27 mouse cellular contexts compared by ENCODE assay signal in genomic region chr9:118663938-118664337, GRCm38 (mm10). TPM values are rescaled to one million over a fixed set of nuclear protein-coding genes. Genes with fewer than 3 reads are reported as not detected.
DNase-seq lines count a peak whose midpoint lies in the region; ATAC-seq lines count a peak whose summit lies in the region.
"Had no signal": no experiment of that assay in that cellular context is flagged by ENCODE, and none has a peak within 500 bp of the region (broad histone marks: within the 10 kb centered on the region; RNA-seq: fewer than 3 reads in every experiment).

No protein-coding gene starts in this region.

- H3K9ac ChIP-seq in heart, embryonic 12.5 days, result no peak overlapping the region
- no peak overlapping the region for H3K9ac ChIP-seq in hindbrain, embryonic 12.5 days
- H3K9ac ChIP-seq in hindbrain, embryonic 14.5 days, result no peak overlapping the region
- H3K9ac ChIP-seq in forebrain, embryonic 14.5 days (ENCODE audit: low read length), result no peak overlapping the region
- H3K9ac ChIP-seq: embryonic facial prominence, embryonic 13.5 days; forebrain, embryonic 12.5 days; heart, embryonic 13.5 days had no signal

- DNase-seq in heart, embryonic 10.5 days (ENCODE audit: low spot score), result no peak
- DNase-seq in hindbrain, embryonic 14.5 days (ENCODE audit: low spot score), result no peak
- DNase-seq in ZHBTc4 (ENCODE audit: low read depth, low spot score), result peak; percentile 63
- DNase-seq in gastrocnemius, adult 8-10 months (ENCODE audit: low spot score in 2 of 2), result no peak
- DNase-seq in forebrain, embryonic 14.5 days (ENCODE audit: low spot score), result no peak
- no peak for DNase-seq in layer of hippocampus, postnatal 36 days
- DNase-seq: adrenal gland, adult 8-10 months; adrenal gland, postnatal 25 days; cerebellum, adult 11-12 months; cerebellum, adult 8-10 months; cerebellum, postnatal 10 days; cerebellum, postnatal 36 days; embryo, embryonic 11 days; gastrocnemius, postnatal 14 days; heart, adult 11 months; heart, postnatal 14 days; heart, postnatal 4 days; kidney, adult 2 months had no signal

- H3K4me1 ChIP-seq in heart, embryonic 10.5 days, result peaks cover 26% of the 10 kb centered on the region
- peaks cover 18% of the 10 kb centered on the region for H3K4me1 ChIP-seq in heart, embryonic 12.5 days (replicated peaks)
- H3K4me1 ChIP-seq in hindbrain, embryonic 12.5 days, result peaks cover 9% of the 10 kb centered on the region
- H3K4me1 ChIP-seq in hindbrain, embryonic 14.5 days (replicated peaks; ENCODE audit: control insufficient read depth, insufficient read depth, low read length), result no peaks in the 10 kb centered on the region
- H3K4me1 ChIP-seq in forebrain, embryonic 14.5 days (ENCODE audit: control insufficient read depth, insufficient read depth, low read length), result no peaks in the 10 kb centered on the region
- H3K4me1 ChIP-seq: embryonic facial prominence, embryonic 13.5 days; forebrain, embryonic 12.5 days had no signal

- H3K4me3 ChIP-seq in heart, embryonic 10.5 days, result no peak overlapping the region
- H3K4me3 ChIP-seq in heart, embryonic 12.5 days, result no peak overlapping the region
- H3K4me3 ChIP-seq in hindbrain, embryonic 12.5 days, result no peak overlapping the region
- no peak overlapping the region for H3K4me3 ChIP-seq in hindbrain, embryonic 14.5 days (replicated peaks; ENCODE audit: low read length)
- no peak overlapping the region for H3K4me3 ChIP-seq in forebrain, embryonic 14.5 days (ENCODE audit: low read depth, low read length)
- H3K4me3 ChIP-seq: embryonic facial prominence, embryonic 10.5 days; embryonic facial prominence, embryonic 13.5 days; erythroblast, embryonic 14.5 days; forebrain, embryonic 12.5 days; heart, embryonic 13.5 days had no signal

- H3K9me3 ChIP-seq in heart, embryonic 10.5 days, result no peaks in the 10 kb centered on the region
- H3K9me3 ChIP-seq in heart, embryonic 12.5 days (replicated peaks), result peaks cover 6% of the 10 kb centered on the region
- no peaks in the 10 kb centered on the region for H3K9me3 ChIP-seq in hindbrain, embryonic 12.5 days (replicated peaks)
- no peaks in the 10 kb centered on the region for H3K9me3 ChIP-seq in hindbrain, embryonic 14.5 days (ENCODE audit: control insufficient read depth, low read length)
- no peaks in the 10 kb centered on the region for H3K9me3 ChIP-seq in forebrain, embryonic 14.5 days (replicated peaks; ENCODE audit: control insufficient read depth, low read length)
- H3K9me3 ChIP-seq: embryonic facial prominence, embryonic 10.5 days; embryonic facial prominence, embryonic 13.5 days; forebrain, embryonic 12.5 days had no signal

- no peak for ATAC-seq in heart, embryonic 12.5 days (ENCODE audit: insufficient number of reproducible peaks, low FRiP score)
- 0 out of 2 replicates have a peak, but pooled peaks have one; percentile 26 for ATAC-seq in hindbrain, embryonic 12.5 days (ENCODE audit: low FRiP score)
- ATAC-seq in hindbrain, embryonic 14.5 days (ENCODE audit: low FRiP score), result no peak
- no peak for ATAC-seq in forebrain, embryonic 14.5 days
- ATAC-seq: forebrain, embryonic 16.5 days; intestine, postnatal 0 days had no signal

- peaks cover 51% of the 10 kb centered on the region for H3K36me3 ChIP-seq in heart, embryonic 10.5 days
- peaks cover 54% of the 10 kb centered on the region for H3K36me3 ChIP-seq in heart, embryonic 12.5 days
- no peaks in the 10 kb centered on the region for H3K36me3 ChIP-seq in hindbrain, embryonic 12.5 days
- no peaks in the 10 kb centered on the region for H3K36me3 ChIP-seq in hindbrain, embryonic 14.5 days (replicated peaks; ENCODE audit: control insufficient read depth, insufficient read depth)
- H3K36me3 ChIP-seq in forebrain, embryonic 14.5 days (ENCODE audit: control insufficient read depth, insufficient read depth, low read length), result no peaks in the 10 kb centered on the region
- H3K36me3 ChIP-seq: forebrain, embryonic 12.5 days had no signal

- H3K4me2 ChIP-seq in heart, embryonic 12.5 days, result no peak overlapping the region
- H3K4me2 ChIP-seq in hindbrain, embryonic 12.5 days (replicated peaks), result no peak overlapping the region
- no peak overlapping the region for H3K4me2 ChIP-seq in hindbrain, embryonic 14.5 days (replicated peaks)
- H3K4me2 ChIP-seq in forebrain, embryonic 14.5 days (ENCODE audit: low read length), result no peak overlapping the region
- H3K4me2 ChIP-seq: embryonic facial prominence, embryonic 13.5 days; forebrain, embryonic 12.5 days; heart, embryonic 13.5 days had no signal

- peak overlapping the region; percentile 29; the same call in 1 of the 2 replicates for H3K27ac ChIP-seq in heart, embryonic 10.5 days
- no peak overlapping the region for H3K27ac ChIP-seq in heart, embryonic 12.5 days (ENCODE audit: poor library complexity, severe bottlenecking)
- H3K27ac ChIP-seq in hindbrain, embryonic 12.5 days, result no peak overlapping the region
- no peak overlapping the region for H3K27ac ChIP-seq in hindbrain, embryonic 14.5 days
- no peak overlapping the region for H3K27ac ChIP-seq in forebrain, embryonic 14.5 days (ENCODE audit: low read depth, low read length)
- H3K27ac ChIP-seq: embryonic facial prominence, embryonic 10.5 days; embryonic facial prominence, embryonic 13.5 days; forebrain, embryonic 12.5 days; heart, embryonic 13.5 days had no signal

- H3K27me3 ChIP-seq in heart, embryonic 10.5 days (ENCODE audit: insufficient read depth, poor library complexity, severe bottlenecking), result no peaks in the 10 kb centered on the region
- H3K27me3 ChIP-seq in heart, embryonic 12.5 days (replicated peaks), result 0 out of 2 replicates have a peak, but pooled peaks cover 6% of the 10 kb centered on the region
- H3K27me3 ChIP-seq in hindbrain, embryonic 12.5 days, result no peaks in the 10 kb centered on the region
- H3K27me3 ChIP-seq in hindbrain, embryonic 14.5 days (ENCODE audit: control insufficient read depth, insufficient read depth, low read length), result no peaks in the 10 kb centered on the region
- H3K27me3 ChIP-seq in forebrain, embryonic 14.5 days (replicated peaks; ENCODE audit: control insufficient read depth, insufficient read depth, low read length), result no peaks in the 10 kb centered on the region
- H3K27me3 ChIP-seq: embryonic facial prominence, embryonic 13.5 days; forebrain, embryonic 12.5 days; heart, embryonic 13.5 days had no signal

- WGBS in heart, embryonic 10.5 days, result 76% methylated on average over 6 of the region's 6 CpGs
- 76% methylated on average over 6 of the region's 6 CpGs for WGBS in heart, embryonic 12.5 days
- WGBS in hindbrain, embryonic 12.5 days, result 57% methylated on average over 6 of the region's 6 CpGs
- 43% methylated on average over 6 of the region's 6 CpGs for WGBS in hindbrain, embryonic 14.5 days
- WGBS in forebrain, embryonic 14.5 days, result 75% methylated on average over 6 of the region's 6 CpGs

RNA-seq across cellular contexts. Expression of gene Itga9, which starts 57.4 kb away (rescaled TPM):
- 8.3 and 8.9 TPM in 2 replicates for polyA plus RNA-seq in heart, embryonic 10.5 days (2016; fragmentation: Nextera tagmentation; extraction: Ambion mirVana)
- polyA plus RNA-seq in heart, embryonic 12.5 days (2016; fragmentation: Nextera tagmentation; extraction: Ambion mirVana), result 20.2 and 21.0 TPM in 2 replicates
- polyA plus RNA-seq in hindbrain, embryonic 12.5 days (2016; fragmentation: Nextera tagmentation; extraction: Ambion mirVana), result 12.4 and 12.7 TPM in 2 replicates
- 2.7 and 4.4 TPM in 2 replicates for polyA plus RNA-seq in hindbrain, embryonic 14.5 days (2014; fragmentation: Nextera tagmentation; extraction: Ambion mirVana)
- 1 to 10 TPM; 2.8 to 6.1 (median 4.4) TPM for total RNA-seq in gastrocnemius, adult 8-10 months (2022)
- 0.85 and 0.88 TPM in 2 replicates for polyA plus RNA-seq in forebrain, embryonic 14.5 days (2014; fragmentation: Nextera tagmentation; extraction: Ambion mirVana)
- total RNA-seq in layer of hippocampus, postnatal 36 days (2021), result 1 to 10 TPM; 2.9 to 5.4 TPM
